Mouse (Mus musculus) embryo, embryonic 11 days (tissue): ENCODE results near the gene Irf2bp1.

Source experiments
- DNase-seq: peaks from one replicate; pipeline ENCODE4 v3.0.0-alpha.2; 2015

Gene Irf2bp1

DNA sequence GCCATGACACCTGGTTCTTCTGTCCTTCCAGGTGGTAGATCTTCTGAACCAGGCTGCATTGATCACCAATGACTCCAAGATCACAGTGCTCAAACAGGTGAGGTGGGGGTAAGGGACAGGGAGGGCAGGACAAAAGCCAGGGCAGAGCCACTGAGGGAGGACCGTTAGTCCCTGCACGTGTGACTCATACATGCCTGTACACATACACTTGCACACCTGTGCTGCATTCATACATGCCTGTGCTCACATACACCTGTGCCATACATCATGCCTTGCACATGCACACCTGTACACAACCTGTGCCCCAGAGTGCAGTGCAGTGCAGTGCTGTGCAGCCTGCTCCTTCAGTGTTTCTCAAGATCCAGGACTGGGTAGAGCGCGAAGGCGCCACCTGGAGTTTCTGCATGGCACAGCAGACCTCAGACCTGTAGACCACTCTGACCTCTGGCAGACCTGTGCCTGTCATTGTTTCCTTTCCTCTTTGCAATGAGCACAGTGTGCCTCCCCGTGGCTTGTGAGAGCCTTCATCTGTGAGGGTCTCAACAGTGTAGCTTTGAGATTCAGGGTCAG lies 25.3 kb downstream of the Irf2bp1 start:
- peak; percentile 73 for DNase-seq

DNA sequence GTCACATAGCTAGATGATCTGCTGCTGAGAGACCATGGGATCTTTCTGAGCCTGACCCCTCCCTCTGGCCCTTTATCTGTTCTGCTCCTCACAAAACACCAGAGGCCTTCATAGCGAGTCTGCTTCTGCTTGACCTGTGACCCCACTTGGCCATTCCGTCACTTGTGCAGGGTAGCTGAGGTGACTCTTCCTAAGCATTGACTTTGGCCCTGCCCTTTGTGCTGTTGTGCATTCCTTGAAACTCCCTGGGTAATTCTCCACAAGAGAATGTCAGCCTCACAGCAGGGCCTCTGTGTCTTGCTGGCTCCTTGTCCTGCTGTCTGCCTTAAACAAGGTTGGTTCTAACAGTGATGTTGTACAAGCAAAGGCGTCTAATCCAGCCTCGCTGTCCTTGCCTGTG lies 27.8 kb downstream of the Irf2bp1 start:
- no peak for DNase-seq

DNA sequence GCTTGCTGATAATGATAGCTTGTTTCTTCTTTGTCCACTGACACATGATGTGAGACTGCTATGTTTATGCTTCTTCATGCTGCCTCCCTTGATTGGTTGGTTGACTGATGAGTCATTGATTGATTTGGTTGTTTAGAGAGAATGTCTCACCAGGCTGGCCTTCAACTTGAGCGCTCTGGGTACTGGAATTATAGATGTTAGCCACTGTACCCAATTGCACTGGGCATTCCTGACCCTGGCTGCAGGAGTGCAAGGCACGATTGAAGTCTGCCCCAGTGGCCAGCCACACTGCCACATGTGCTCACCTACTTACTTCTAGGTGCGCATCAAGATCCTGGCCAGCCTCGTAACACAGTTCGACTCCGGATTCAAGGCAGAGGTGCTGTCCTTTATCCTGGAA lies 40.8 kb downstream of the Irf2bp1 start:
- no peak for DNase-seq

DNA sequence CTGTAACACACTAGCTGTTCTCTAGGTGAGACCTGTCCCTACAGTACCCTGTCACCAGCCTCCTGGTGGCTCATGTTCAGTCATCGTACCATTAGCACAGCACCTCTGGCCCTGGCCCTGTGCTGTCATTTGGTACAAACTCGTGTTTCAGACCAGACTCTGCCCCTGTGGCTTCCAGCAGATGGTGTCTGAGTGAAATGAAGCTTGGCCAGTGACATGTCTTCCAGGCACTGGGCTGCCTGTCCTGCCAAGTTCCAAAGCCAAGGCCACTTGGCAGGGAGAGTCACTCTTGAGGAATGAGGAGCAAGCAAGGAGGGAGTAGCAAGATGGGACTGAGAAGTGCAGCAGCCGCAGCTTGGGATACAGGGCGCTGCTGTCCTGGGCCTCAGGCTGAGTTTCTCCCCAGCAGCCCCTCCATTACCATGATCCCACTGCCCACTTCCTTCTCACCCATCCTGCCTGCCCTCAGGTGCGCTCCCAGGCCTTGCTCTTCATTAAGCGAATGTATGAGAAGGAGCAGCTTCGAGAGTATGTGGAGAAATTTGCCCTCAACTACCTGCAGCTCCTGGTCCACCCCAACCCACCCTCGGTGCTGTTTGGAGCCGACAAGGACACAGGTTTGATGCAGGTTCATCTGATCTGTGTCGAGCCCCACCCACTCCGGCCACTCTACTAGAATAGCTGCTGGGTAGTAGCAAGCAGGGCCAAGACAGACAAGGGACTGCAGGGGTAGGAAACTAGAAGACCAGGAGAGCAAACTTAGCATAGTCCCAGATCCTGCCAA lies 42.6 kb downstream of the Irf2bp1 start:
- no peak for DNase-seq

DNA sequence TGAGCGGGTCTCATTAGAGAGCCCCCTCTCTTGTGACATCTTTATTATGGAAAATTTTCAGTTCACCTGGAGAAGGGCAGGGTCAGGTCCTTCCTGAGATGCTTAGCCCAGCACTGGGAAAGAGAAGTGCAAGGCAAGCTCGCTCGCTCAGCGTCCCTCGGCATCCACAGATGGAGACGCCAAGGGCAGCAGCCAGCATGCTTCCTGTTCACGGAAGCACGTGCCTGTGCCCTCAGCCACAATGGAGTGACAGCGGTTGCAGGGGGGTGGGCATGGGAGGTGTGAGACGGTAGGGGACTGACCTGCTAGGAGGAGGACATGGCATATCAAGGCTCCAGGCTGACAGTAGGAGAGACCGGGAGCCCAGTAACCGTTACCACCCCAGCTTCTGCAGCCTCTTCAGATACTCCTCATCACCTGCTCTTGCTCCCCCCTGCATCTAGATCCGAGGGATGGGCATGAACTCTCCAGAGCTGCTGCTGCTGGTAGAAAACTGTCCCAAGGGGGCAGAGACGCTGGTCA lies 44.2 kb downstream of the Irf2bp1 start:
- no peak for DNase-seq

DNA sequence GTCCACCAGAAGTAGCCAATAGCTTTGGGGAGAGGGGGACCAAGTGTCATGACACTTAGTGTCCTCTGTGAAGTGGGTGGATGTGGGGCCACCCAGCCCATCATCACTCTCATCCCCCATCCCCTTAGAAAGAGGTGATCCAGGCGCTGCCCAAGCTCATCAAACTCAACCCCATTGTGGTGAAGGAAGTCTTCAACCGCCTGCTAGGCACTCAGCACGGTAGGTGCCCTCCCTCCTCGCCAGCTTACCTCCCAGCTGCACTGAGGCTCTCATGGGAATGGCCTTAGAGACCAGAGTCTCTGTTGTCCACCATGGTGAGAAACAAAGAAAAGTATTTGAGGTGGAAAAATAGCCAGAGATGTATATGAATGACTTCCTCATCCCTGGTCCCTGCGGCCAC lies 45.4 kb downstream of the Irf2bp1 start:
- DNase-seq = no peak

DNA sequence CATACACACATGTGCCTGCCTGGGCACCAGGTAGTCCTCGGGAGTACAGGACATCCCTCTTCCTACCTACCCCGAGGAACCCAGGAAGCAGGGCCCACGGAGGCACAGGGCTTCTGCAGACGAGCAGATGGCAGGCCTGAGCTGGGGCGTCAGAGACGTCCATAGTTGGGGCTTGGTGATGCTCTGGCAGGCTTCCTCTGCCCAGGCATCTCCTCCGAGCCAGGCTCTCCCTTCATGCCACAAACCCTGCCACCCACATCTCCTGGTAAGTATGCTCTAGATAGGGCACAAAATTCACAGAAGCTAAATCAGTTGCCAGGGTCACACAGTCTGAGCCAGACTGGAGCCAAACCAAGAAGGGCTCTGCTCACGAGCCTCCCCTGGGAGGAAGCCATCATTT lies 46.3 kb downstream of the Irf2bp1 start:
- DNase-seq = no peak

DNA sequence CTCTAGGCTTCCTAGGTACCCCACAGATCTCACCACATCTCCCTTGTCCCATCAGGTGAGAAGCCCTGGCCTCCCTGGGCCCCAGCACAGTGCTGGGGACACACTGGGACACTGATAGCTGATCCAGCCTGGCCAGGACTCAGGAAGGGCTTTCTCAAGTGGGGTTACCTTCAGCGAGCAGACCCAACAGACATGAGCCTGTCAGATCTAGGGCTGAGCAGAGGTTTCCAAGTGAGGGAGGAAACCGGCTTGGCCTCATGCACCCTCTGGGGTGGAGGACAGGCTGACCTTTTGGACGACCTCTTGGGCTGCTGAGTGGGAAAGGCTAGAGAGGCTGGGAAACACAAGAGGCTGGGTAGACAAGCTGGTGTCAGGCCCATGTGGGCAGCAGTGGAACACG lies 47.3 kb downstream of the Irf2bp1 start:
- DNase-seq = no peak

DNA sequence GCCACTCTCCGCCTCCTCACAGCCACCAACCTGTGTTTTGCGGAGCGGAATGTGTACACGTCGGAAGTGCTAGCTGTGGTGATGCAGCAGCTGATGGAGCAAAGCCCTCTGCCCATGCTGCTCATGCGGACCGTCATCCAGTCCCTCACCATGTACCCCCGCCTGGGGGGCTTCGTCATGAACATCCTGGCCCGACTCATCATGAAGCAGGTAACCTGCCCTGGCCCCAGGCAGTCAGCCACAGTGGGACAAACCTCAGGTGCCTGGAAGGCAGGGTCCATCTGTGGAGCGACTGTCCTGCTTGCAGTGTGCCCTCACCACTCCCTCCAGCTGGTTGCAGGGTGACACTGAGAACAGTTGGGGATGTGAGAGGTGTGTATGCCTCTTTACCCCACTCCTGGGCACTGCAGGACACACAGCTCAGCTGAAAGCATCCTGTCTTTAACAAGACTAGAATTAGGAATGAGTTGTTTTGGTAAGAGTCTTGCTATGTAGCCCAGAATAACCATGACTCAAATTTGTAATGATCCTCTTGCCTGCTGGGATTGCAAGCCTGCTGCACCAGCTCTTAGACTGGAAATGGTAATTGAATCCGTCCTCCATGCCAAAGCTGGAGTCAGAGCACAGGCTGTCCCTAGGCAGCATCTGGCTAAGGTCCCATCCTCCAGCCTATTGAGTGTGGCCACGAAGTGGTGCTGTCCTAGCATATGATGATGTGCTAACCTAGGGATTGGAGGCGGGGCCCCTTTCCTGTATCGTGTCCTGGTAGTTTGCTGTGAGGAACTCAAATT lies 48.7 kb downstream of the Irf2bp1 start:
- DNase-seq = no peak

DNA sequence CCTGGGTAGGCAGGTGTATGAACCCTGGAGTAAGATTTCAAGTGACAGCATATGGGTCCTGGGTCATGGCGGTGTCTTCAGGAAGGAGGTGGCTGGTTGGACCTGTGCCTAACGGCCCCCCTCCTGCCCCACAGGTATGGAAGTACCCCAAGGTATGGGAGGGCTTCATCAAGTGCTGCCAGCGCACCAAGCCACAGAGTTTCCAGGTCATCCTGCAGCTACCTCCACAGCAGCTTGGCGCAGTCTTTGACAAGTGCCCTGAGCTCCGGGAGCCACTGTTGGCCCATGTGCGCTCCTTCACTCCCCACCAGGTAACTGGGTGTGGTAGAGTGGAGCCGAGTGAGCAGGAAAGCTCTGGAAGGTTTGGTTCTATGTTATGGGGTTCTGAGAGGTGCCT lies 49.3 kb downstream of the Irf2bp1 start:
- DNase-seq = no peak

DNA sequence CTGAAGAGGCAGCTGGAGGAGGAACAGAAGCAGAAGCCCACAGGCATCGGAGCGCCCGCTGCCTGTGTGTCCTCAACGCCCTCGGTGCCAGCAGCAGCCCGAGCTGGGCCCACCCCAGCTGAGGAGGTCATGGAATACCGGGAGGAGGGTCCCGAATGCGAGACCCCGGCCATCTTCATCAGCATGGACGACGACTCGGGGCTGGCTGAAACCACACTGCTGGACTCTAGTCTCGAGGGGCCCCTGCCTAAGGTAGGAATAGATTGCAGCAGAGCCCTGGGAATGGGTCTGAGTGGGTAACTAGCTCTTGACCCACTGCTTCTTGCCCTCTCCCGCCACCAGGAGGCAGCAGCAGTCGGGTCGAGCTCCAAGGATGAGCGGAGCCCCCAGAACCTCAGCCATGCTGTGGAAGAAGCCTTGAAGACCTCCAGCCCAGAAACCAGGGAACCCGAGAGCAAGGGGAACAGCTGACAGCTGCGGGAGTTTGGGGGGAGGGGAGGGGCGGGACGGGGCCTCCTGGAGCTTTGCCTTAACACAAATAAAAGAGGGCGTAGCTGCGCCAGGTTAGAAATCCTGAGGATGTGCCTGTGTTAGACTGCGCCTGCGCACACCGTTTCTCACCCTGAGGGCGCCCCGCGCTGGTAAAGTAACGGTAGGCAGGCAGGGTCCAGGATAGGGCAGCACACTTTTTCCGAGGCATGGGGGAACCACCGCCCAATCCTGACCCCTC lies 50.4 kb downstream of the Irf2bp1 start, which contains the start of gene Rsph6a:
TSS of gene Rsph6a (plus strand) at position 644 of the 730 bp plus-strand sequence.
- peak; percentile 82 for DNase-seq

DNA sequence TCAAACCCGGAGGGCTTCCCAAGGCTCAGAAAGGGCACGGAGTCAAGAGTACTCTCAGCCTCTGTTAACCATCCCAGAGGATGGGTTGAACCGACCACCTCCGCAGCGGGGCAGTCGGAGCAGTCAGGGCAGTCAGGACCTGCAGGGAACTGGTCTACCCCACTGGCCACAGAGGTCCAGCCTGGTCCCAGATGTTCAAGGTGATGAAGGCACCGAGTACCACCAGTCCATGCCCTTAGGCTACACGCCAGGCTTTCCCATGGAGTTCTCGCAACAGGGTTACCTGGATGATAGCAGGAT lies 50.9 kb downstream of the Irf2bp1 start:
- DNase-seq = no peak

DNA sequence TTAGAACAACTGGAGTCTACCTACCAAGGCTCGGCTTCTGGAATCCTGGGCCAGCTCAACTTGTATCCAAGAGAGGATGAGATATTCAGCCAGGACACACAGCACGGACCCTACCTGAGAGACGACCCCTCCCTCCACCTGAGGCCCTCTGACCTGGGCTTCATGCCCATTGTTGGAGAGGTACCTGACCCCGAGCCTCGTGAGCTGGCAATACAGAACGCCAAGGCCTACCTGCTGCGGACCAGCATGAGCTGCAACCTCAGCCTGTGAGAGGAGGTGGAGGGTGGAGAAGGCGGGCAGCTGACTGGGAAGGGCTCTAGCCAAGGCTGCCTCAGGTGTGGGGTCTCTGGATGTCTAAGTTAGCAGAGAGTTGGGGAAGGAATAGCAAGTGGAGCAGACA lies 51.3 kb downstream of the Irf2bp1 start:
- DNase-seq = no peak
